In the genomic region with DNA sequence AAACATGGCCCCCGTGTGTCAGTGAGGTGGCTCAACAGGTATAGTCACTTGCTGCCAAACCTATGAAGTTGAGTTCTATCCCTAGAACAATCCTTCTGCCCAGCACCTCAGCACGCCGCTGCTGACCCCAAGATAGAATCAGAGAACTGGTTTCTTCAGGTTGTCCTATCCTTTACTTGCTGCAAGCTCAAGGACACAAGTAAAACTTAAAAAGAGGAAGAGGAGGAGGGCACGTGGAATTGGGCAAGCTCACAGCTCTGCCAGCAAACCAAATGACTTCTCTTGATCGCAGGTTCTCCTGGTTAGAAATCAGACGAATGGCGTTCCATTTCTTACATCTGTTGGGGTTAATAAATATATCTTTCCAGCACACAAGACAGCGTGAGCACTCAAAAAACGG, we compare ENCODE assay signal across 9 mouse cellular contexts. TPM values are rescaled to one million over a fixed set of nuclear protein-coding genes. Genes with fewer than 3 reads are reported as not detected.
DNase-seq lines count a peak whose midpoint lies in the region; ATAC-seq and TF ChIP-seq lines count a peak whose summit lies in the region.
"Had no signal": no experiment of that assay in that cellular context is flagged by ENCODE, and none has a peak within 500 bp of the region (broad histone marks: within the 10 kb centered on the region; RNA-seq: fewer than 3 reads in every experiment).

No protein-coding gene starts in this region.

- H3K9ac ChIP-seq in kidney, embryonic 16.5 days (replicated peaks; ENCODE audit: low read length) = peak overlapping the region; percentile 87
- H3K9ac ChIP-seq in forebrain, embryonic 14.5 days (ENCODE audit: low read length) = no peak overlapping the region
- no peak overlapping the region for H3K9ac ChIP-seq in liver, postnatal 0 days (replicated peaks)

- 87% methylated on average over 9 of the region's 9 CpGs for WGBS in kidney, embryonic 16.5 days
- WGBS in forebrain, embryonic 14.5 days = 93% methylated on average over 9 of the region's 9 CpGs
- 66% methylated on average over 9 of the region's 9 CpGs for WGBS in liver, postnatal 0 days (ENCODE audit: insufficient replicate concordance)

- intact Hi-C loops in left cerebral cortex, postnatal 4 days (cut with DNase I) = no loop called here

- no peaks in the 10 kb centered on the region for H3K9me3 ChIP-seq in kidney, embryonic 16.5 days (ENCODE audit: low read length)
- no peaks in the 10 kb centered on the region for H3K9me3 ChIP-seq in forebrain, embryonic 14.5 days (replicated peaks; ENCODE audit: control insufficient read depth, low read length)
- no peaks in the 10 kb centered on the region for H3K9me3 ChIP-seq in liver, postnatal 0 days (ENCODE audit: low read length)
- H3K9me3 ChIP-seq: neural tube, embryonic 12.5 days had no signal

- no peak for TF ChIP-seq EP300 in liver, postnatal 0 days (IDR thresholded peaks at IDR 0.05; ENCODE audit: low read depth)

- no peak overlapping the region; the same call in 1 of the 2 replicates for H3K27ac ChIP-seq in kidney, embryonic 16.5 days (ENCODE audit: low read length)
- no peak overlapping the region for H3K27ac ChIP-seq in forebrain, embryonic 14.5 days (ENCODE audit: low read depth, low read length)
- H3K27ac ChIP-seq in liver, postnatal 0 days (ENCODE audit: low read depth) = peak overlapping the region; percentile 96

- no peak for ATAC-seq in kidney, embryonic 16.5 days (ENCODE audit: low FRiP score, low TSS enrichment)
- no peak for ATAC-seq in forebrain, embryonic 14.5 days
- no peak for ATAC-seq in liver, postnatal 0 days
- no peak for ATAC-seq in monocyte, adult 5-6 weeks (replicated peaks; ENCODE audit: insufficient number of reproducible peaks, low FRiP score, low TSS enrichment, poor library complexity, severe bottlenecking)

- peaks cover 39% of the 10 kb centered on the region for H3K4me1 ChIP-seq in kidney, embryonic 16.5 days (ENCODE audit: insufficient read depth, low read length)
- no peaks in the 10 kb centered on the region for H3K4me1 ChIP-seq in forebrain, embryonic 14.5 days (ENCODE audit: control insufficient read depth, insufficient read depth, low read length)
- peaks cover 35% of the 10 kb centered on the region for H3K4me1 ChIP-seq in liver, postnatal 0 days (ENCODE audit: insufficient read depth)
- H3K4me1 ChIP-seq: neural tube, embryonic 12.5 days had no signal

- H3K36me3 ChIP-seq in kidney, embryonic 16.5 days (ENCODE audit: insufficient read depth, low read length) = no peaks in the 10 kb centered on the region
- no peaks in the 10 kb centered on the region for H3K36me3 ChIP-seq in forebrain, embryonic 14.5 days (ENCODE audit: control insufficient read depth, insufficient read depth, low read length)
- no peaks in the 10 kb centered on the region for H3K36me3 ChIP-seq in liver, postnatal 0 days (replicated peaks; ENCODE audit: insufficient read depth, low read length)
- H3K36me3 ChIP-seq: neural tube, embryonic 12.5 days had no signal

- peak overlapping the region; percentile 79; the same call in 1 of the 2 replicates for H3K4me3 ChIP-seq in kidney, embryonic 16.5 days (ENCODE audit: low read length)
- 0 out of 2 replicates have a peak overlapping the region, but pooled peaks have one; percentile 69 for H3K4me3 ChIP-seq in forebrain, embryonic 14.5 days (ENCODE audit: low read depth, low read length)
- H3K4me3 ChIP-seq in liver, postnatal 0 days (ENCODE audit: low read depth, low read length) = peak overlapping the region; percentile 71

- H3K27me3 ChIP-seq in kidney, embryonic 16.5 days (ENCODE audit: insufficient read depth, low read length) = no peaks in the 10 kb centered on the region
- H3K27me3 ChIP-seq in forebrain, embryonic 14.5 days (replicated peaks; ENCODE audit: control insufficient read depth, insufficient read depth, low read length) = no peaks in the 10 kb centered on the region
- H3K27me3 ChIP-seq in liver, postnatal 0 days (ENCODE audit: insufficient read depth, low read length) = no peaks in the 10 kb centered on the region
- H3K27me3 ChIP-seq: neural tube, embryonic 12.5 days had no signal

- TF ChIP-seq CTCF in liver, postnatal 0 days (IDR thresholded peaks at IDR 0.05; ENCODE audit: low read depth) = no peak

- peak overlapping the region; percentile 96 for H3K4me2 ChIP-seq in kidney, embryonic 16.5 days (replicated peaks; ENCODE audit: low read depth, low read length)
- peak overlapping the region; percentile 97; the same call in 1 of the 2 replicates for H3K4me2 ChIP-seq in forebrain, embryonic 14.5 days (ENCODE audit: low read length)
- peak overlapping the region; percentile 98 for H3K4me2 ChIP-seq in liver, postnatal 0 days (ENCODE audit: low read depth, low read length)

- DNase-seq in kidney, adult 9 months = no peak
- DNase-seq in MEL-GATA-1-ER (ENCODE audit: extremely low read depth, low read depth) = peak; percentile 43
- DNase-seq in forebrain, embryonic 14.5 days (ENCODE audit: low spot score) = no peak
- peak; percentile 21 for DNase-seq in liver, postnatal 0 days
- DNase-seq in ovary, adult 18-20 months (ENCODE audit: low spot score) = no peak
- no peak for DNase-seq in left cerebral cortex, postnatal 4 days

RNA-seq across cellular contexts. Expression of a gene that starts 0.7 kb away (rescaled TPM):
- 16.7 and 18.0 TPM in 2 replicates for polyA plus RNA-seq in kidney, embryonic 16.5 days (2015; fragmentation: Nextera tagmentation; extraction: Ambion mirVana)
- 3.9 and 4.0 TPM in 2 replicates for polyA plus RNA-seq in forebrain, embryonic 14.5 days (2014; fragmentation: Nextera tagmentation; extraction: Ambion mirVana)
- polyA plus RNA-seq in liver, postnatal 0 days (2015; fragmentation: Nextera tagmentation; extraction: Ambion mirVana) = 7.2 and 8.4 TPM in 2 replicates
- 28.2 to 57.1 TPM (median 34.6 TPM) in 3 replicates for total RNA-seq in monocyte, adult 5-6 weeks (2017)
- total RNA-seq in left cerebral cortex, postnatal 4 days (2021) = 10 to 100 TPM; 10.9 to 11.2 TPM

Comparison
In these comparisons a context has a peak if more than half of its experiments do, and no peak if none do; other contexts are left out.
1. DNase-seq: peak in MEL-GATA-1-ER (single experiment) and liver, postnatal 0 days (single experiment); none in kidney, adult 9 months (single experiment), forebrain, embryonic 14.5 days (single experiment), ovary, adult 18-20 months (single experiment) and left cerebral cortex, postnatal 4 days (single experiment).
2. Peak in every context shown above with its lines, with median percentiles within 50 percentile points of each other: H3K4me2 ChIP-seq and H3K4me3 ChIP-seq.